Mouse (Mus musculus) kidney, embryonic 15.5 days (tissue): ENCODE data around the gene Gm3239. TPM values are rescaled to one million over a fixed set of nuclear protein-coding genes. Genes with fewer than 3 reads are reported as not detected.
"Not testable (repeated sequence)": the region's sequence is repeated elsewhere in the genome, so short reads cannot be mapped to it uniquely, and the experiment has no call there.

Source experiments
- ATAC-seq: fragments of 200-750 bp; cut with Nextera tagmentation; replicated peaks from 2 replicates; pipeline ENCODE4 v1.8.0; 2017; ENCODE audit warnings: moderate TSS enrichment; ENCODE audit not compliant: low FRiP score
- H3K27ac ChIP-seq: fragments of 300-500 bp; sonication (generic); 2 replicates; pipeline ENCODE4 v1.5.1; 2015; ENCODE audit warnings: mild to moderate bottlenecking, inconsistent platforms
- H3K27me3 ChIP-seq: fragments of 300-500 bp; sonication (generic); 2 replicates; pipeline ENCODE4 v1.6.1; 2015; ENCODE audit warnings: inconsistent platforms
- H3K36me3 ChIP-seq: fragments of 300-500 bp; sonication (generic); 2 replicates; pipeline ENCODE4 v1.6.1; 2015; ENCODE audit warnings: inconsistent platforms
- H3K4me1 ChIP-seq: fragments of 300-500 bp; sonication (generic); 2 replicates; pipeline ENCODE4 v1.6.1; 2015; ENCODE audit warnings: inconsistent platforms
- H3K4me2 ChIP-seq: fragments of 300-500 bp; sonication (generic); 2 replicates; pipeline ENCODE4 v1.6.1; 2015; ENCODE audit warnings: moderate library complexity, mild to moderate bottlenecking, inconsistent platforms
- H3K4me3 ChIP-seq: fragments of 300-500 bp; sonication (generic); replicated peaks from 2 replicates; pipeline ENCODE4 v1.5.1; 2015; ENCODE audit warnings: mild to moderate bottlenecking, inconsistent platforms
- H3K9ac ChIP-seq: fragments of 300-500 bp; sonication (generic); 2 replicates; pipeline ENCODE4 v1.6.1; 2015; ENCODE audit warnings: mild to moderate bottlenecking, inconsistent platforms
- H3K9me3 ChIP-seq: fragments of 300-500 bp; sonication (generic); replicated peaks from 2 replicates; pipeline ENCODE4 v1.6.1; 2016; ENCODE audit warnings: inconsistent platforms
- WGBS: fragments of 180-500 bp; shearing (Covaris S2); methylation state at CpG from one replicate; pipeline ENCODE4 v1.1.7; 2015; ENCODE audit warnings: mixed read lengths; 5-methylcytosine and 5-hydroxymethylcytosine counted together
- polyA plus RNA-seq: library from polyadenylated mRNA; unstranded; fragments of >200 nt; fragmentation: Nextera tagmentation; extraction: Ambion mirVana; gene quantifications from 2 replicates; pipeline ENCODE4 v1.2.1, GENCODE M21; 2015

The Gm3239 gene
- 0.17 TPM in 1 of 2 replicates, not detected in the other for polyA plus RNA-seq

- not testable (repeated sequence) for H3K27me3 ChIP-seq, H3K4me3 ChIP-seq, H3K27ac ChIP-seq, H3K9ac ChIP-seq, ATAC-seq, H3K4me1 ChIP-seq, H3K9me3 ChIP-seq, H3K4me2 ChIP-seq, H3K36me3 ChIP-seq
- no CpG with 5 or more reads among the region's 2 CpGs for WGBS
Observed at GRCm38 (mm10) chr14:4663892-4664291, at the start of gene Gm3239. Gm3239 (plus strand) TSS chr14:4664192.

GRCm38 (mm10) chr14:4632052-4632451 lies 31.9 kb upstream of the Gm3239 start, which contains the start of gene Gm8159:
Gm8159 (plus strand) TSS chr14:4632352.
- not testable (repeated sequence) for H3K27ac ChIP-seq, H3K36me3 ChIP-seq, ATAC-seq, H3K9ac ChIP-seq, H3K4me1 ChIP-seq, H3K9me3 ChIP-seq, H3K4me3 ChIP-seq, H3K4me2 ChIP-seq, H3K27me3 ChIP-seq
- no CpG with 5 or more reads among the region's 2 CpGs for WGBS

- peak overlapping the region; percentile 58 for H3K4me2 ChIP-seq
- H3K36me3 ChIP-seq, result not testable (repeated sequence)
Observed at GRCm38 (mm10) chr14:4649309-4649708, 14.7 kb upstream of the Gm3239 start.

GRCm38 (mm10) chr14:4650324-4650723 lies 13.7 kb upstream of the Gm3239 start:
- not testable (repeated sequence) for H3K27ac ChIP-seq, H3K4me1 ChIP-seq, ATAC-seq, H3K9me3 ChIP-seq, H3K36me3 ChIP-seq, H3K4me2 ChIP-seq, H3K27me3 ChIP-seq, H3K9ac ChIP-seq, H3K4me3 ChIP-seq
- WGBS, result 0% methylated on average over 3 of the region's 9 CpGs

More at GRCm38 (mm10) chr14:4649309-4649708, 14.7 kb upstream of the Gm3239 start:
- 5% methylated on average over 14 of the region's 18 CpGs for WGBS
- H3K27ac ChIP-seq, ATAC-seq, H3K9ac ChIP-seq, H3K27me3 ChIP-seq, H3K9me3 ChIP-seq, H3K4me1 ChIP-seq: not testable (repeated sequence)
- H3K4me3 ChIP-seq, result peak overlapping the region; percentile 30

GRCm38 (mm10) chr14:4708938-4709337 lies 44.9 kb downstream of the Gm3239 start, which contains the start of gene Gm7876:
Gm7876 (plus strand) TSS chr14:4709238.
- not testable (repeated sequence) for H3K27me3 ChIP-seq, H3K9me3 ChIP-seq, H3K9ac ChIP-seq, H3K27ac ChIP-seq, H3K36me3 ChIP-seq, ATAC-seq, H3K4me2 ChIP-seq, H3K4me1 ChIP-seq, H3K4me3 ChIP-seq
- WGBS, result 89% methylated on average over 1 of the region's 2 CpGs

Other genes with a start within 250 kb of the Gm3239 start
- 0.17 and 0.19 TPM in 2 replicates for gene Gm3164, start 248.7 kb upstream of the Gm3239 start, polyA plus RNA-seq
- gene Gm3173, start 233.2 kb upstream of the Gm3239 start, polyA plus RNA-seq, result not detected in 2 replicates
- not detected in 2 replicates for gene Gm3182, start 182.4 kb upstream of the Gm3239 start, polyA plus RNA-seq
- not detected in 2 replicates for gene Gm3047, start 108.8 kb upstream of the Gm3239 start, polyA plus RNA-seq
- not detected in 2 replicates for gene Gm8159, start 31.8 kb upstream of the Gm3239 start, polyA plus RNA-seq
- not detected in 2 replicates for gene Gm7876, start 45.0 kb downstream of the Gm3239 start, polyA plus RNA-seq
- 0.08 and 0.25 TPM in 2 replicates for gene Gm3252, start 62.6 kb downstream of the Gm3239 start, polyA plus RNA-seq
- gene Gm9602, start 112.1 kb downstream of the Gm3239 start, polyA plus RNA-seq, result not detected in 2 replicates
- gene Gm3269, start 173.9 kb downstream of the Gm3239 start, polyA plus RNA-seq, result not detected in 2 replicates
- gene Gm3264, start 191.4 kb downstream of the Gm3239 start, polyA plus RNA-seq, result 0.53 TPM in 1 of 2 replicates, not detected in the other
- gene Gm3278, start 228.2 kb downstream of the Gm3239 start, polyA plus RNA-seq, result not detected in 2 replicates